Mouse (Mus musculus): Measurements from ENCODE around the gene Tmem14a. TPM values are rescaled to one million over a fixed set of nuclear protein-coding genes. Genes with fewer than 3 reads are reported as not detected.
"Not testable (repeated sequence)": the region's sequence is repeated elsewhere in the genome, so short reads cannot be mapped to it uniquely, and the experiment has no call there.

Gene Tmem14a
- polyA plus RNA-seq (2016; fragmentation: Nextera tagmentation; extraction: Ambion mirVana), result 11.0 and 11.4 TPM in 2 replicates

DNA sequence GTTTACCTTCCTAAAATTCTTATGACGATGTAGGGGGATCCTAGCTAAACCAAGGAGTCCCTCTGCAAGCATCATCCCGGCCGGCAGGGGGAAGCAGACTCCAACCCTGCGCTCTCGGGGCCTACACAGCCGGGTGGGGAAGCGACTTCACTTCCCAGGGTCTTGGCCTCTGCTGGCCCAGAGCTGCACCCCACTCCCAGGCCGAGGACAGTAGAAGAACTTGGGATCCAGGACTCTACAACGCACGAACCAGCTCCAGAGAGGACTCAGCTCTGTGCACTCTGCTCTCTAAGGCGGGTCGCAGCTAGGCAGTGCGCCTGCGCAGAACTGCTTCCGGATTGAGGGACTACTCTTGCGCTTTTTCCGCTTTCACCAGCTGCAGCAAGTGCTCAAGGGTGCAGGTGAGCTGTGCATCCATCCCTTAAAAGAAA lies at the start of gene Tmem14a:
Gene Tmem14a (plus strand): TSS at position 87 of the 431 bp plus-strand sequence.
- H3K9ac ChIP-seq, result peak within 1 kb of the TSS; percentile 61
- peak; percentile 89 for ATAC-seq (ENCODE audit: insufficient number of reproducible peaks, insufficient read depth, low FRiP score, low TSS enrichment)
- no peaks in the 10 kb centered on the region for H3K27me3 ChIP-seq
- H3K27ac ChIP-seq, result no peak within 1 kb of the TSS
- H3K9me3 ChIP-seq, result no peaks in the 10 kb centered on the region
- peak within 1 kb of the TSS; percentile 60 for H3K4me2 ChIP-seq (replicated peaks)
- peaks cover 5% of the 10 kb centered on the region; the same call in 1 of the 2 replicates for H3K4me1 ChIP-seq
- under 1% methylated on average over 17 of the region's 17 CpGs for WGBS
- no peaks in the 10 kb centered on the region for H3K36me3 ChIP-seq
- H3K4me3 ChIP-seq, result peak within 1 kb of the TSS; percentile 58

DNA sequence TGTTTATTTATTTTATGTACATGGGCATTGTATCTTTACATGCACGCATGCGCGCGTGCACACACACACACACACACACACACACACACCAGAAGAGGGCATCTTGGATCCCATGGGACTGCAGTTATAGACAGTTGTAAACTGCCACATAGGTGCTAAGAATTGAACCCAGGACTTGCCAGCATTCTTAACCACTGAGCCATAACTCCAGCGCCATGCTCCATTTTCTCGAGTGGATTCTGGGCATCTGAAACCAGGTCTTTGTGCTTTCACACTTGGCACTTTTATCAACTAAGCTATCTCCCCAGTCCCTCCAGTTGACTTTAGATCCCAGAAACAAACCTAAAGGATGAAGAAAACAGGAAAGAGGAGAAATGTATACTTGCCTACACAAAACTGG lies 33.2 kb upstream of the Tmem14a start:
- Histone ChIP-seq H3K27me3 (no peaks in the 10 kb centered on the region), H3K9me3 (no peaks in the 10 kb centered on the region), H3K4me1 (no peaks in the 10 kb centered on the region), H3K9ac (no peak overlapping the region), H3K27ac (no peak overlapping the region), H3K4me2 (replicated peaks) (no peak overlapping the region), H3K4me3 (no peak overlapping the region), H3K36me3 (no peaks in the 10 kb centered on the region)
- no peak for ATAC-seq (ENCODE audit: insufficient number of reproducible peaks, insufficient read depth, low FRiP score, low TSS enrichment)
- WGBS, result 95% methylated on average over 6 of the region's 6 CpGs

GRCm38 (mm10) chr1:21206241-21206640 lies 12.1 kb upstream of the Tmem14a start:
- Histone ChIP-seq H3K4me1 (no peaks in the 10 kb centered on the region), H3K36me3 (no peaks in the 10 kb centered on the region), H3K4me2 (replicated peaks) (no peak overlapping the region), H3K9me3 (no peaks in the 10 kb centered on the region), H3K27me3 (no peaks in the 10 kb centered on the region), H3K9ac (no peak overlapping the region), H3K27ac (no peak overlapping the region), H3K4me3 (no peak overlapping the region)
- no peak for ATAC-seq (ENCODE audit: insufficient number of reproducible peaks, insufficient read depth, low FRiP score, low TSS enrichment)
- WGBS, result 89% methylated on average over 1 of the region's 1 CpGs

DNA sequence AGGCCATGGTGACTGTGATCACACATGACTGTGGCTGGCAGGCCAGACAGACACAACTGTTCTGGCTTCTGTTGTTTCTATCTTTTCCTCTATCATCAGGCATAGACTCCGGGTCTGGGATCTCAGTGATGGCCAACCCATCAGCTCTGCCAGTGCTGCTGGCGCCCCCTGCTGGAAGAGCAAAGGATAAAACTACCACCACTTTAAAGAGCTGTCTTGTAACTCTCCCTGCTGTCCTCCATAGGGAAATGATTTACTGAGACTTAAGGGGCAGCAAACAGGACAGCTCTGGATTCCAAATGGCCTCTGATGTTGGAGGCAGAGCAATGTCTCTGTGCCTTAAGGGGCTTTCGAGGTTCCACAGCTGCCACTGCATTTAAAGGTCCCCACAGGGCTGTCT lies 4.8 kb upstream of the Tmem14a start:
- not testable (repeated sequence) for H3K4me1 ChIP-seq; ATAC-seq (ENCODE audit: insufficient number of reproducible peaks, insufficient read depth, low FRiP score, low TSS enrichment)
- WGBS, result 20% methylated on average over 3 of the region's 3 CpGs

GRCm38 (mm10) chr1:21213991-21214692 lies 4.2 kb upstream of the Tmem14a start:
- WGBS, result 75% methylated on average over 6 of the region's 6 CpGs
- not testable (repeated sequence) for H3K9me3 ChIP-seq; H3K27me3 ChIP-seq; H3K9ac ChIP-seq; H3K4me2 ChIP-seq (replicated peaks); H3K27ac ChIP-seq; H3K4me1 ChIP-seq; H3K36me3 ChIP-seq; H3K4me3 ChIP-seq; ATAC-seq (ENCODE audit: insufficient number of reproducible peaks, insufficient read depth, low FRiP score, low TSS enrichment)

More for the DNA sequence above, 4.8 kb upstream of the Tmem14a start:
- H3K4me2 ChIP-seq (replicated peaks); H3K4me3 ChIP-seq; H3K36me3 ChIP-seq; H3K9me3 ChIP-seq; H3K27me3 ChIP-seq; H3K9ac ChIP-seq; H3K27ac ChIP-seq: not testable (repeated sequence)

DNA sequence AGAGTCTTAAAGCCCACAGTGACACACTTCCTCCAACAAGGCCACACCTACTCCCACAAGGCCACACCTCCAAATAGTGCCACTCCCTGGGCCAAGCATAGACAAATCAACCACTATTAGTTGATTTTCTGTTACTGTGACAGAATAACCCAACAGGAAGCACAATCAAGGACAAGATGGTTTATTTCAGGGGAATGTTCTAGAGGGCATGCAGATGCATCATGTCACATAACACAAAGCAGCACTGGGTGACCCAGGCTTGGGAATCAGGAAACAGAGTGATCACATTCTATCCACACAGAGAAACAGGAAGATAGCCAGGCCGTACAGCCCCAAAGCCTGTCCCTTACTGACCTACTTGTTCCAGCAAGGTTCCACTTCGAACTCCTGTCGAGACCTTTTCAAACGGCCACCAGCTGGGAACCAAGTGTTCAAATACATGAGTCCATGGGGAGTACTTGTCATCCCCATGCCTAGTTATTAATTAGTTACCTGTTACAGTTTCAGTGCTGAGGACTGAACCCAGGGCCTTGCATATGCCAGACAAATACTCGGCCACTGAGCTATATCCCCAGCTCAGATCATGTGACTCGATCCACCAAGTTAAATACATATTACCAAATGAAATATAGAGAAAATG lies 9.5 kb downstream of the Tmem14a start:
- no peaks in the 10 kb centered on the region for H3K36me3 ChIP-seq
- no peak overlapping the region for H3K4me2 ChIP-seq (replicated peaks)
- H3K27ac ChIP-seq, result no peak overlapping the region
- no peak overlapping the region for H3K4me3 ChIP-seq
- H3K27me3 ChIP-seq, result no peaks in the 10 kb centered on the region
- ATAC-seq (ENCODE audit: insufficient number of reproducible peaks, insufficient read depth, low FRiP score, low TSS enrichment), result no peak
- no peak overlapping the region for H3K9ac ChIP-seq
- H3K4me1 ChIP-seq, result no peaks in the 10 kb centered on the region
- no peaks in the 10 kb centered on the region for H3K9me3 ChIP-seq
- 89% methylated on average over 6 of the region's 6 CpGs for WGBS

GRCm38 (mm10) chr1:21228740-21229722 lies 10.7 kb downstream of the Tmem14a start:
- not testable (repeated sequence) for H3K9me3 ChIP-seq; ATAC-seq (ENCODE audit: insufficient number of reproducible peaks, insufficient read depth, low FRiP score, low TSS enrichment); H3K36me3 ChIP-seq; H3K4me3 ChIP-seq; H3K4me2 ChIP-seq (replicated peaks); H3K9ac ChIP-seq; H3K4me1 ChIP-seq; H3K27ac ChIP-seq; H3K27me3 ChIP-seq
- WGBS, result 81% methylated on average over 15 of the region's 15 CpGs

DNA sequence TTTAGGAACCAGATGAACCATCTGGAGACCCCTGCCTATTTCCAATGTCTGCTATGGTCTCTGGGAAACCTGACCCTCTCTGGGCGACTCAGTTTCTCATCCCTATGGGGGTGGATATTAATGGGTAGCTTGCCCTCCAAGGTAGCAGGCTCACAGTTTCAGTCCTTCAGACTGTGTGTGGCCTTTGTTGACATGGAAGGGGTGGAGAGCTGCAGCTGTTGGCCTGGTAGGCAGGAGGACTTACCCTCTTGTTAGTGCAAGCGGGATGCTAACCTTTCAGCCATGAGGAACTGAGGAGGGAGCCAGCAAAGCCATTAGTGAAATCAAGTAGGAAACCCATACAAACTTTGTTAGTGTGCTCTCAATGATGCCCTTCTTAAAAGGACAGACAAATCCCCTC lies 12.0 kb downstream of the Tmem14a start:
- WGBS, result 61% methylated on average over 2 of the region's 2 CpGs
- Histone ChIP-seq H3K36me3 (no peaks in the 10 kb centered on the region), H3K27ac (no peak overlapping the region), H3K4me2 (replicated peaks) (no peak overlapping the region), H3K4me3 (no peak overlapping the region), H3K27me3 (no peaks in the 10 kb centered on the region), H3K9ac (no peak overlapping the region), H3K9me3 (no peaks in the 10 kb centered on the region), H3K4me1 (no peaks in the 10 kb centered on the region)
- ATAC-seq (ENCODE audit: insufficient number of reproducible peaks, insufficient read depth, low FRiP score, low TSS enrichment), result no peak

DNA sequence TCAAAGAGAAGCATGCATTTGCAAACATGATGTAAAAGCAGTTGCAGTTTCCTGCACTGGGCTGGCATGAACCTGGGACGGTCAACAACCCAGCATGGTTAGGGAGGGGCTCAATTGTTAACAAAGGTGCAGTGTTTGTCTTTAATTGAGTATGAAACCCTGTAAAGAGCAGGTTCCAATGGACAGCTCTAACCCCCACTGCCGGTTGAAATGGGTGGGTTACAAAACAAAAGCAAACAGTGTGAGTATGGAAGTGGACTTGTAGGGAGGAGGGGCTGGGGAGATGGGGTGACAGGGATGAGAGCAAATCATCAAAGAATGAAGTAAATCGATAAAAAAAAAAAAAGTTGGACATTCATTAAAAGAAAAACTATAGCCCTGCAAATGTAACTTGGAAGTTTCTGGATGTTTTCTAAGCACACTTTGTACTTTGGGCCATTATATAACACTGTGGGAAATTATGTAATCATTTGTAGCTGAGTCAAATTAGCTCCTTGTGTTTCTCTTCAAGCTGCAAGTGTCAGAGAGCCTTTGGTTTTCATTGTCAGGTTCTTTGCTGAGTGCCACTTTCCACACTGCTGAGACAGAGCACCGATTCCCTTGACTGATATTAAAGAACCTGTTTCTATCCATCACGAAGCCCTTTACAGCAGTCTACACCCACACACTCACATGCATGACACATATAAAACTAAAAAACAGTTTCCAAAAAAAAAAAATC lies 13.5 kb downstream of the Tmem14a start:
- Histone ChIP-seq H3K9me3 (no peaks in the 10 kb centered on the region), H3K27ac (no peak overlapping the region), H3K27me3 (no peaks in the 10 kb centered on the region), H3K4me1 (no peaks in the 10 kb centered on the region), H3K9ac (no peak overlapping the region), H3K4me2 (replicated peaks) (no peak overlapping the region), H3K36me3 (no peaks in the 10 kb centered on the region), H3K4me3 (no peak overlapping the region)
- no peak for ATAC-seq (ENCODE audit: insufficient number of reproducible peaks, insufficient read depth, low FRiP score, low TSS enrichment)
- WGBS, result 47% methylated on average over 5 of the region's 5 CpGs

GRCm38 (mm10) chr1:21232516-21232915 lies 14.1 kb downstream of the Tmem14a start:
- 79% methylated on average over 1 of the region's 1 CpGs for WGBS
- H3K36me3 ChIP-seq, result no peaks in the 10 kb centered on the region
- no peak for ATAC-seq (ENCODE audit: insufficient number of reproducible peaks, insufficient read depth, low FRiP score, low TSS enrichment)
- no peaks in the 10 kb centered on the region for H3K9me3 ChIP-seq
- H3K4me2 ChIP-seq (replicated peaks), result no peak overlapping the region
- no peak overlapping the region for H3K4me3 ChIP-seq
- H3K9ac ChIP-seq, result no peak overlapping the region
- H3K27ac ChIP-seq, result no peak overlapping the region
- H3K4me1 ChIP-seq, result no peaks in the 10 kb centered on the region
- no peaks in the 10 kb centered on the region for H3K27me3 ChIP-seq

DNA sequence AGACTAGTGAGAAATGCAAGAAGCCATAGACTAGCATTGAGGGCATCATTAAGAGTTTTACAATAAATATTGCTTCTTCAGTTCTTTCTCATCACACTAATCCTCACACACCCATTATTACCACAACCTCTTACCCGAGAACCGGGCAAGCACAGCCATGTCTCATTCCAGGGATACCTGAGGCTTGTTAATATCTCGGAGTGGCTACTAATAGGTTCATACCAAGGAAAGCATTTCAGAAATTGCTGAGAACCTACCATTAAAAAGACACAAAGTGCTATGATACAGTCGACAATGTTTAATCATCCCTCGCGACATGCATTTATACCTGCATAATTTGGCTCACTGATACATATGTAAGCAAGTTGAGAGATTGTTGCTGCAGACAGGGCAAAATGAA lies 17.0 kb downstream of the Tmem14a start:
- H3K27ac ChIP-seq, result no peak overlapping the region
- H3K36me3 ChIP-seq, result no peaks in the 10 kb centered on the region
- no peak overlapping the region for H3K4me2 ChIP-seq (replicated peaks)
- ATAC-seq (ENCODE audit: insufficient number of reproducible peaks, insufficient read depth, low FRiP score, low TSS enrichment), result no peak
- no peaks in the 10 kb centered on the region for H3K9me3 ChIP-seq
- H3K27me3 ChIP-seq, result no peaks in the 10 kb centered on the region
- WGBS, result 86% methylated on average over 6 of the region's 6 CpGs
- no peak overlapping the region for H3K9ac ChIP-seq
- H3K4me3 ChIP-seq, result no peak overlapping the region
- H3K4me1 ChIP-seq, result no peaks in the 10 kb centered on the region
